Mouse (Mus musculus): ENCODE data around the gene Padi4. TPM values are rescaled to one million over a fixed set of nuclear protein-coding genes. Genes with fewer than 3 reads are reported as not detected.

Padi4 gene
- polyA plus RNA-seq, 1 experiment from 2014 or later = 0.27 TPM

- H3K9ac ChIP-seq (ENCODE audit: low read length) = no peak overlapping the region
Measured at GRCm38 (mm10) chr4:140741401-140741800, 32.6 kb downstream of the Padi4 start.

DNA sequence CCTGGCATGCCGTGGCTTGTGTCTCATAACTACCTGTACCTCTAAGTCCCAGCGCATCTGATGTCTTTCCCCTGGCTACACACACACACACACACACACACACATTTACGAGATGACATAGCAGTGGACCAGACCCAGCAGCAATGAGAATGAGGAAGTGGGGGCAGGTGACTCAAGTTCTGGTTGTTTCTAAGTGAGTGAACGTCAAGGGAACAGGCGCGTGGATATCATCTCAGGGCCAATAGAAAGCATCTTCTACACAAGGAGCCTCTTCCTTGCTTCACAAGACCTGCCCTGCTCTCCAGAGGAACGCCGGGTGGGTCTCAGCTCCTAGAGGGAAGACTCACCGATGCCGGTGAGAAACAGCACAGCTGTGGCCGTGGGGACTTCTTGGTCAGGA is 33.4 kb downstream of the Padi4 start:
- peaks cover 5% of the 10 kb centered on the region; the same call in 1 of the 2 replicates for H3K4me1 ChIP-seq (ENCODE audit: control insufficient read depth, insufficient read depth, low read length)
- no peak for ATAC-seq (ENCODE audit: low FRiP score)
- H3K36me3 ChIP-seq (ENCODE audit: control insufficient read depth, insufficient read depth, low read length) = no peaks in the 10 kb centered on the region
- H3K4me2 ChIP-seq = no peak overlapping the region
- H3K4me3 ChIP-seq (ENCODE audit: low read depth, low read length) = no peak overlapping the region
- 87% methylated on average over 11 of the region's 11 CpGs for WGBS
- no peaks in the 10 kb centered on the region for H3K27me3 ChIP-seq (ENCODE audit: control insufficient read depth, insufficient read depth, low read length)
- H3K27ac ChIP-seq (ENCODE audit: low read depth, low read length) = no peak overlapping the region
- no peak overlapping the region for H3K9ac ChIP-seq (ENCODE audit: low read length)
- no peaks in the 10 kb centered on the region for H3K9me3 ChIP-seq (ENCODE audit: control insufficient read depth, low read length)
- no peak for DNase-seq (ENCODE audit: low spot score, missing footprints)

More at GRCm38 (mm10) chr4:140741401-140741800, 32.6 kb downstream of the Padi4 start:
- Histone ChIP-seq H3K36me3 (ENCODE audit: control insufficient read depth, insufficient read depth, low read length) (no peaks in the 10 kb centered on the region), H3K4me1 (ENCODE audit: control insufficient read depth, insufficient read depth, low read length) (peaks cover 5% of the 10 kb centered on the region; the same call in 1 of the 2 replicates), H3K27me3 (ENCODE audit: control insufficient read depth, insufficient read depth, low read length) (no peaks in the 10 kb centered on the region), H3K9me3 (ENCODE audit: control insufficient read depth, low read length) (no peaks in the 10 kb centered on the region), H3K4me3 (ENCODE audit: low read depth, low read length) (no peak overlapping the region), H3K4me2 (no peak overlapping the region), H3K27ac (ENCODE audit: low read depth, low read length) (no peak overlapping the region)
- 87% methylated on average over 6 of the region's 6 CpGs for WGBS
- no peak for DNase-seq (ENCODE audit: low spot score, missing footprints)
- ATAC-seq (ENCODE audit: low FRiP score) = no peak

DNA sequence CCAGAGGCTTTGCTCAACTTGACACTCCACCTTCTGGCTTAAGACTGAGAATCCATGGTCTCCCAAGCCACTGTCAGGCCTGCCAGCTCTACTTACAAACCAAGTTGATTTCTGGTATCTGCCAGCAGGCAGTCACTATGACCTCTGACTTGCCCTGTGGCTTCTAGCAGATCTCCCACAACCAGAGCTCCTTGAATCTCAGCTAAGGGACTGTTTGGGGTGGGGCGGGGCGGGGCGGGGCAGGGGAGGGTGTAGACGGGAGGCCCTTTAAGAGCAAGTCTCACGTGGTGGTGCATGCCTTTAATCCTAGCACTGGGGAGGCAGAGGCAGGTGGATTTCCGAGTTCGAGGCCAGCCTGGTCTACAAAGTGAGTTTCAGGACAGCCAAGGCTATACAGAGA is 41.2 kb downstream of the Padi4 start:
- WGBS = 78% methylated on average over 7 of the region's 7 CpGs
- no peaks in the 10 kb centered on the region for H3K9me3 ChIP-seq (ENCODE audit: control insufficient read depth, low read length)
- no peak overlapping the region for H3K4me3 ChIP-seq (ENCODE audit: low read depth, low read length)
- H3K4me2 ChIP-seq = no peak overlapping the region
- H3K9ac ChIP-seq (ENCODE audit: low read length) = no peak overlapping the region
- DNase-seq (ENCODE audit: low spot score, missing footprints) (no peak), ATAC-seq (ENCODE audit: low FRiP score) (no peak)
- no peak overlapping the region for H3K27ac ChIP-seq (ENCODE audit: low read depth, low read length)
- no peaks in the 10 kb centered on the region for H3K36me3 ChIP-seq (ENCODE audit: control insufficient read depth, insufficient read depth, low read length)
- H3K4me1 ChIP-seq (ENCODE audit: control insufficient read depth, insufficient read depth, low read length) = no peaks in the 10 kb centered on the region
- H3K27me3 ChIP-seq (ENCODE audit: control insufficient read depth, insufficient read depth, low read length) = no peaks in the 10 kb centered on the region

DNA sequence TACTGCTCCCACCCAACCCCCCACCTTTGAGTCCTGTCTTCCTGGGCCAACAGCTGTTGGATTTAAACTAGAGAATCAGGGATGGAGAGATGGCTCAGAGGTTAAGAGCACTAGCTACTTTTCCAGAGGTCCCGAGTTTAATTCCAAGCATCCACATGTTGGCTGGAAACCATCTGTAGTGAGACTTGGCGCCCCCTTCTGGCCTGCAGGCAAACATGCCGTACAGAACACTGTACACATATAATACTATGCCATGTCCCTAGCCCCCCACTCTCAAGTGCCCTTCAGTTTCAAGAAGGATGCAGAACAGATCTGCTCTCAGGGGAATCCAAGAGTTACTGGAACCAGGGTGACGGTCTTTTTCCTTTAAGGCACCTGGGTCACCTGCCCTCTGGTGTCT is 42.4 kb downstream of the Padi4 start:
- no peak overlapping the region for H3K4me3 ChIP-seq (ENCODE audit: low read depth, low read length)
- H3K36me3 ChIP-seq (ENCODE audit: control insufficient read depth, insufficient read depth, low read length) = no peaks in the 10 kb centered on the region
- no peaks in the 10 kb centered on the region for H3K27me3 ChIP-seq (ENCODE audit: control insufficient read depth, insufficient read depth, low read length)
- ATAC-seq (ENCODE audit: low FRiP score) (no peak), DNase-seq (ENCODE audit: low spot score, missing footprints) (no peak)
- no peaks in the 10 kb centered on the region for H3K9me3 ChIP-seq (ENCODE audit: control insufficient read depth, low read length)
- H3K4me2 ChIP-seq = no peak overlapping the region
- 75% methylated on average over 4 of the region's 4 CpGs for WGBS
- H3K4me1 ChIP-seq (ENCODE audit: control insufficient read depth, insufficient read depth, low read length) = no peaks in the 10 kb centered on the region
- no peak overlapping the region for H3K27ac ChIP-seq (ENCODE audit: low read depth, low read length)
- no peak overlapping the region for H3K9ac ChIP-seq (ENCODE audit: low read length)

GRCm38 (mm10) chr4:140726907-140727306 is 47.1 kb downstream of the Padi4 start:
- Histone ChIP-seq H3K27ac (ENCODE audit: low read depth, low read length) (no peak overlapping the region), H3K27me3 (ENCODE audit: control insufficient read depth, insufficient read depth, low read length) (no peaks in the 10 kb centered on the region), H3K9me3 (ENCODE audit: control insufficient read depth, low read length) (no peaks in the 10 kb centered on the region), H3K36me3 (ENCODE audit: control insufficient read depth, insufficient read depth, low read length) (peaks cover 7% of the 10 kb centered on the region), H3K9ac (ENCODE audit: low read length) (no peak overlapping the region), H3K4me2 (no peak overlapping the region), H3K4me3 (ENCODE audit: low read depth, low read length) (no peak overlapping the region), H3K4me1 (ENCODE audit: control insufficient read depth, insufficient read depth, low read length) (no peaks in the 10 kb centered on the region)
- ATAC-seq (ENCODE audit: low FRiP score) (no peak), DNase-seq (ENCODE audit: low spot score, missing footprints) (no peak)
- 88% methylated on average over 12 of the region's 12 CpGs for WGBS

DNA sequence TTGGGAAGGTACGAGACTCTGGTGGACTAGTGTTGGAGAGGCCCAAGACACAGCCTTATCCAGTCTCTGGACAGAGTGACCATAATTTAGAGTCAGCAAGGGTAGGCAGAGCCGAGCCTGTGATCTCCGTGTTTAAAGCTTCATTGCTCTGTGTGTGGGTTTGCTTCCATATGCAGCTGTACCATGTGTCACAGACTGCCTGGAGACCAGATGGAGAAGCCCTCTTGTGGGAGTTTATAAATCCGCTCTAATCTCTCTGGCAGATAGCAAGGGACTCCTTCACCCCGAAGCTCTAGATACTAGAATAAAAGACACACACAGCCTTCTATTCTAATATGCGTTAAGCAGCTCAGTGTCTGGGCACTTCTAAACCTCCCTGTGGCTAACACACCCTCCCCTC is 49.3 kb downstream of the Padi4 start:
- H3K9me3 ChIP-seq (ENCODE audit: control insufficient read depth, low read length) = no peaks in the 10 kb centered on the region
- H3K27me3 ChIP-seq (ENCODE audit: control insufficient read depth, insufficient read depth, low read length) = no peaks in the 10 kb centered on the region
- H3K4me1 ChIP-seq (ENCODE audit: control insufficient read depth, insufficient read depth, low read length) = no peaks in the 10 kb centered on the region
- no peak overlapping the region for H3K4me3 ChIP-seq (ENCODE audit: low read depth, low read length)
- no peak for DNase-seq (ENCODE audit: low spot score, missing footprints)
- peaks cover 27% of the 10 kb centered on the region for H3K36me3 ChIP-seq (ENCODE audit: control insufficient read depth, insufficient read depth, low read length)
- ATAC-seq (ENCODE audit: low FRiP score) = 0 out of 2 replicates have a peak, but pooled peaks have one; percentile 17
- 76% methylated on average over 6 of the region's 6 CpGs for WGBS
- H3K27ac ChIP-seq (ENCODE audit: low read depth, low read length) = peak overlapping the region; percentile 60
- no peak overlapping the region for H3K4me2 ChIP-seq
- no peak overlapping the region for H3K9ac ChIP-seq (ENCODE audit: low read length)

- Histone ChIP-seq H3K4me1 (ENCODE audit: control insufficient read depth, insufficient read depth, low read length) (no peaks in the 10 kb centered on the region), H3K4me3 (ENCODE audit: low read depth, low read length) (no peak overlapping the region), H3K9ac (ENCODE audit: low read length) (no peak overlapping the region), H3K27me3 (ENCODE audit: control insufficient read depth, insufficient read depth, low read length) (no peaks in the 10 kb centered on the region), H3K9me3 (ENCODE audit: control insufficient read depth, low read length) (no peaks in the 10 kb centered on the region), H3K4me2 (no peak overlapping the region), H3K27ac (ENCODE audit: low read depth, low read length) (no peak overlapping the region), H3K36me3 (ENCODE audit: control insufficient read depth, insufficient read depth, low read length) (peaks cover 29% of the 10 kb centered on the region)
- ATAC-seq (ENCODE audit: low FRiP score) (peak; percentile 12; the same call in 1 of the 2 replicates), DNase-seq (ENCODE audit: low spot score, missing footprints) (peak; percentile 85)
- 65% methylated on average over 5 of the region's 5 CpGs for WGBS
Measured at GRCm38 (mm10) chr4:140723801-140724200, 50.2 kb downstream of the Padi4 start.

DNA sequence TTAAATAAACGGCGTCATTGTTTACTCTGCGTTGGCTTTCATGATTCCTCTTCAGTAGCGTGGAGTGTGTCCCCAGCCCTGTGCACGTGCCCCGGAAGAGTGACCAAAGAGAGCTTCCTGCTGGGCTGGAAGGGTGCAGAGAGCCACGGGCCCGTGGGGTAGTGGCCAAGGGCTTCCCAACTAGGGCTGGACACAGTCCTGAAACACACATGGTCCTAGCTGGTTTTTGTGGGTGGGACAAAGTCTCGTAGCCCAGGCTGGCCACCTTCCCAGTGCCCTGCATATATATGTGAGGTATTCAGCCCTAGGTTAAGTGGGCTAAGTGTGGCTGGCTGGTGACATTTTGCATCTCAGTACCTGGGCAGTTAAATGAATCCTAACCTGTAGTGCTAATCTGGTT is 50.8 kb downstream of the Padi4 start:
- Histone ChIP-seq H3K9me3 (ENCODE audit: control insufficient read depth, low read length) (no peaks in the 10 kb centered on the region), H3K9ac (ENCODE audit: low read length) (no peak overlapping the region), H3K4me3 (ENCODE audit: low read depth, low read length) (no peak overlapping the region), H3K27ac (ENCODE audit: low read depth, low read length) (no peak overlapping the region), H3K36me3 (ENCODE audit: control insufficient read depth, insufficient read depth, low read length) (peaks cover 34% of the 10 kb centered on the region), H3K4me2 (no peak overlapping the region), H3K4me1 (ENCODE audit: control insufficient read depth, insufficient read depth, low read length) (no peaks in the 10 kb centered on the region), H3K27me3 (ENCODE audit: control insufficient read depth, insufficient read depth, low read length) (no peaks in the 10 kb centered on the region)
- 87% methylated on average over 9 of the region's 9 CpGs for WGBS
- ATAC-seq (ENCODE audit: low FRiP score) (no peak), DNase-seq (ENCODE audit: low spot score, missing footprints) (peak; percentile 85)

- H3K36me3 ChIP-seq (ENCODE audit: control insufficient read depth, insufficient read depth, low read length) = peaks cover 39% of the 10 kb centered on the region
- no peak overlapping the region for H3K4me2 ChIP-seq
- DNase-seq (ENCODE audit: low spot score, missing footprints) (no peak), ATAC-seq (ENCODE audit: low FRiP score) (no peak)
- WGBS = 81% methylated on average over 9 of the region's 9 CpGs
- no peaks in the 10 kb centered on the region for H3K27me3 ChIP-seq (ENCODE audit: control insufficient read depth, insufficient read depth, low read length)
- H3K4me1 ChIP-seq (ENCODE audit: control insufficient read depth, insufficient read depth, low read length) = no peaks in the 10 kb centered on the region
- no peaks in the 10 kb centered on the region for H3K9me3 ChIP-seq (ENCODE audit: control insufficient read depth, low read length)
- no peak overlapping the region for H3K4me3 ChIP-seq (ENCODE audit: low read depth, low read length)
- H3K9ac ChIP-seq (ENCODE audit: low read length) = no peak overlapping the region
- no peak overlapping the region for H3K27ac ChIP-seq (ENCODE audit: low read depth, low read length)
Measured at GRCm38 (mm10) chr4:140722710-140723109, 51.3 kb downstream of the Padi4 start.

All from midbrain, embryonic 11.5 days (tissue).